Mouse (Mus musculus): ENCODE measurements around the gene Vmn1r33. TPM values are rescaled to one million over a fixed set of nuclear protein-coding genes. Genes with fewer than 3 reads are reported as not detected.

Vmn1r33 gene
- polyA plus RNA-seq (2015; fragmentation: Illumina TruSeq; extraction: RNeasy Lipid Tissue Mini Kit (QIAGEN cat#74804); ENCODE audit: insufficient read depth, low replicate concordance) = not detected

DNA sequence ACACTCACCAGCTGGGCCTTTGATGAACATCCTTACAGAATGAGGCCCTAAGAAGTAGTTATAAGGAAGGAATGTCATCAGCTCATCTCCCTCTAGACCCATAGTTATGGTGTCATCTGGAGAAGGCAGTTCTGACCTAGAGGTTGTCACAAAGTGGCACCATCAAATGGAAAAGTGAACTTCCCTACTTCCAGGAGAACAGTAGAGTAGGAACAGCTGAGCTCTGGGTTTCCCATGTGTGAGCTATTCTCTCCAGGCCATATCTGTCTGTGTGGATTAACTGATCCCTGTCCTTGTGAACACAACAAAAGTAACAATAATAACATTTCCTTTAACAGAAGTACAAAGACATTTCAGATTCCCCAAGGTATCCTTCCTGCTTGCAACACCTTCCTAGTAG, at the start of gene Vmn1r33:
Vmn1r33 (minus strand) TSS at position 101 of the 400 bp plus-strand sequence.

DNA sequence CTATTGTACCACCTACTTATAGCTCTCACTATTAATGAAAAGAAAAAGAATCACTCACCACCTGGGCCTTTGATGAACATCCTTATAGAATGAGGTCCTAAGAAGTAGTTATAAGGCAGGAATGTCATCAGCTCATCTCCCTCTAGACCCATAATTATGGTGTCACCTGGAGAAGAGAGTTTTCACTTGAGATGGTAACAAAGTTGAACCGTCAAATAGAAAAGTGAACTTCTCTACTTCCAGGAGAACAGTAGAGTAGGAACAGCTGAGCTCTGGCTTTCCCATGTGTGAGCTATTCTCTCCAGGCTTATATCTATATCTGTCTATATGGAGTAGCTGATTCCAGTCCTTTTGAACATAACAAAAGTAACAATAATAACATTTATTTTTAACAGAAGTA, 25.7 kb upstream of the Vmn1r33 start, which contains the start of gene Vmn1r34:
Vmn1r34 (minus strand) TSS at position 101 of the 400 bp plus-strand sequence.

Other genes starting within 250 kb of the Vmn1r33 start
- gene Mad2l1, start 82.9 kb downstream of the Vmn1r33 start, polyA plus RNA-seq (2015; fragmentation: Illumina TruSeq; extraction: RNeasy Lipid Tissue Mini Kit (QIAGEN cat#74804); ENCODE audit: insufficient read depth, low replicate concordance) = 42.8 TPM
- not detected for gene Vmn1r32, start 58.2 kb downstream of the Vmn1r33 start, polyA plus RNA-seq (2015; fragmentation: Illumina TruSeq; extraction: RNeasy Lipid Tissue Mini Kit (QIAGEN cat#74804); ENCODE audit: insufficient read depth, low replicate concordance)
- not detected for gene Vmn1r34, start 25.6 kb upstream of the Vmn1r33 start, polyA plus RNA-seq (2015; fragmentation: Illumina TruSeq; extraction: RNeasy Lipid Tissue Mini Kit (QIAGEN cat#74804); ENCODE audit: insufficient read depth, low replicate concordance)
- gene Vmn1r35, start 67.6 kb upstream of the Vmn1r33 start, polyA plus RNA-seq (2015; fragmentation: Illumina TruSeq; extraction: RNeasy Lipid Tissue Mini Kit (QIAGEN cat#74804); ENCODE audit: insufficient read depth, low replicate concordance) = not detected
- gene Vmn1r36, start 100.9 kb upstream of the Vmn1r33 start, polyA plus RNA-seq (2015; fragmentation: Illumina TruSeq; extraction: RNeasy Lipid Tissue Mini Kit (QIAGEN cat#74804); ENCODE audit: insufficient read depth, low replicate concordance) = not detected
- not detected for gene Vmn1r37, start 111.1 kb upstream of the Vmn1r33 start, polyA plus RNA-seq (2015; fragmentation: Illumina TruSeq; extraction: RNeasy Lipid Tissue Mini Kit (QIAGEN cat#74804); ENCODE audit: insufficient read depth, low replicate concordance)
- gene Vmn1r38, start 164.3 kb upstream of the Vmn1r33 start, polyA plus RNA-seq (2015; fragmentation: Illumina TruSeq; extraction: RNeasy Lipid Tissue Mini Kit (QIAGEN cat#74804); ENCODE audit: insufficient read depth, low replicate concordance) = not detected
- not detected for gene Vmn1r39, start 192.3 kb upstream of the Vmn1r33 start, polyA plus RNA-seq (2015; fragmentation: Illumina TruSeq; extraction: RNeasy Lipid Tissue Mini Kit (QIAGEN cat#74804); ENCODE audit: insufficient read depth, low replicate concordance)

Data from spleen, adult 10 weeks (tissue).